Mouse (Mus musculus) ES-Bruce4 (cell line): ENCODE measurements around the gene Dnph1.

Experiments used
- CTCF ChIP-seq: IDR thresholded peaks from one replicate; pipeline ENCODE4 v1.8.1; 2011; ENCODE audit warnings: low read depth, low read length
- EP300 ChIP-seq: IDR thresholded peaks from 2 replicates; pipeline ENCODE4 v1.6.1; 2011; ENCODE audit warnings: low read depth, low read length; ENCODE audit not compliant: insufficient read depth
- POLR2A ChIP-seq: IDR thresholded peaks from one replicate; pipeline ENCODE4 v1.8.1; 2011; ENCODE audit warnings: low read length; ENCODE audit not compliant: insufficient read depth

DNA sequence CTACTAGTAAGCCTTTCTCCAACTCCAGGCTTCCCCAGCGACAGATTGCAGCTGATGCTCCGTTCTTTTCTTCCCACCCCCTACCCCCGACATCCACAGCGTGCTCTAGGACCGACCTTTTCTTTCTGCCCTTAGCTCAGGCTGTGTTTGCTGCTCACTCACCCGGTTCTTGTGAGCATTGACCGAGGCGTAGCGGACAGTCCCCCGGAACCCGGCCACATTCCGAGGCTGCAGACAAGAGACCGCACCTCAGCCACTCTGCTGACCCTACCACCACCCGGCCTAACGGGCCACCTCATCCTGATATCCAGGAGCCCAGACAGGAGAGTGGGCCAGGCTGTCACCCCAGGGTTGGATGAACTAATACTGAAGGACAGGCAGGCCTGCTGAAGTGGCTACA is 19.2 kb upstream of the Dnph1 start:
- TF ChIP-seq EP300, result no peak
- TF ChIP-seq CTCF, result no peak
- no peak for TF ChIP-seq POLR2A
